Mouse (Mus musculus) G1E (cell line): ENCODE data around the gene Cd300lf.

Experiments used
- CTCF ChIP-seq: IDR thresholded peaks from 2 replicates; pipeline ENCODE4 v1.5.1; 2012; ENCODE audit warnings: low read depth, low read length, inconsistent platforms, mixed read lengths
- GATA1 ChIP-seq: IDR thresholded peaks from 2 replicates; pipeline ENCODE4 v1.6.1; 2012; ENCODE audit warnings: borderline replicate concordance, low read length, inconsistent platforms, mixed read lengths
- GATA2 ChIP-seq: IDR thresholded peaks from 2 replicates; pipeline ENCODE4 v1.6.1; 2012; ENCODE audit warnings: low read depth, low read length, inconsistent platforms, borderline replicate concordance
- POLR2AphosphoS5 ChIP-seq: IDR thresholded peaks from 2 replicates; pipeline ENCODE4 v1.6.1; 2012; ENCODE audit warnings: low read depth, low read length, inconsistent platforms; ENCODE audit not compliant: insufficient replicate concordance
- TAL1 ChIP-seq: conservative IDR thresholded peaks from 2 replicates; pipeline ENCODE4 v1.6.1; 2012; ENCODE audit warnings: low read depth, low read length, inconsistent platforms, mixed read lengths

GRCm38 (mm10) chr11:115179191-115179590 is 45.4 kb upstream of the Cd300lf start:
- no peak for TF ChIP-seq CTCF
- no peak for TF ChIP-seq TAL1
- TF ChIP-seq POLR2AphosphoS5 = no peak
- no peak for TF ChIP-seq GATA1
- no peak for TF ChIP-seq GATA2
